Mouse (Mus musculus) hindbrain, embryonic 10.5 days (tissue): ENCODE results near the gene Hes1. TPM values are rescaled to one million over a fixed set of nuclear protein-coding genes. Genes with fewer than 3 reads are reported as not detected.

Source experiments
- DNase-seq: peaks from one replicate; pipeline ENCODE4 v3.0.0-alpha.2; 2017; ENCODE audit warnings: low spot score
- H3K27ac ChIP-seq: fragments of 300-500 bp; sonication (generic); 2 replicates; pipeline ENCODE4 v1.5.1; 2016; ENCODE audit warnings: mild to moderate bottlenecking, moderate library complexity
- H3K27me3 ChIP-seq: fragments of 300-500 bp; sonication (generic); 2 replicates; pipeline ENCODE4 v1.6.1; 2016; ENCODE audit warnings: mild to moderate bottlenecking; ENCODE audit not compliant: poor library complexity, insufficient read depth, severe bottlenecking
- H3K36me3 ChIP-seq: fragments of 300-500 bp; sonication (generic); 2 replicates; pipeline ENCODE4 v1.6.1; 2016; ENCODE audit warnings: mild to moderate bottlenecking, moderate library complexity
- H3K4me1 ChIP-seq: fragments of 300-500 bp; sonication (generic); replicated peaks from 2 replicates; pipeline ENCODE4 v1.6.1; 2016; ENCODE audit warnings: mild to moderate bottlenecking
- H3K4me3 ChIP-seq: fragments of 300-500 bp; sonication (generic); 2 replicates; pipeline ENCODE4 v1.5.1; 2016; ENCODE audit warnings: mild to moderate bottlenecking, moderate library complexity
- H3K9me3 ChIP-seq: fragments of 300-500 bp; sonication (generic); 2 replicates; pipeline ENCODE4 v1.6.1; 2016; ENCODE audit warnings: mild to moderate bottlenecking, moderate library complexity
- WGBS: fragments of 180-500 bp; shearing (Covaris S2); methylation state at CpG from one replicate; pipeline ENCODE4 v1.1.7; 2016; 5-methylcytosine and 5-hydroxymethylcytosine counted together
- polyA plus RNA-seq: library from polyadenylated mRNA; unstranded; fragments of >200 nt; fragmentation: Nextera tagmentation; extraction: Ambion mirVana; gene quantifications from 2 replicates; pipeline ENCODE4 v1.2.1, GENCODE M21; 2016

Hes1 gene
- polyA plus RNA-seq, 1 experiment from 2014 or later = 31.9 TPM

DNA sequence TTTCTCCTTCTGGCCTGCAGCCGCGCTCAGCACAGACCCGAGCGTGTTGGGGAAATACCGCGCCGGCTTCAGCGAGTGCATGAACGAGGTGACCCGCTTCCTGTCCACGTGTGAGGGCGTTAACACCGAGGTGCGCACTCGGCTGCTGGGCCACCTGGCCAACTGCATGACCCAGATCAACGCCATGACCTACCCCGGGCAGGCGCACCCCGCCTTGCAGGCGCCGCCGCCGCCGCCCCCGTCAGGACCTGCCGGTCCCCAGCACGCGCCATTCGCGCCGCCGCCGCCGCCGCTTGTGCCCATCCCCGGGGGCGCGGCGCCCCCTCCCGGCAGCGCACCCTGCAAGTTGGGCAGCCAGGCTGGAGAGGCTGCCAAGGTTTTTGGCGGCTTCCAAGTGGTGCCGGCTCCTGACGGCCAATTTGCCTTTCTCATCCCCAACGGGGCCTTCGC is 2.7 kb downstream of the Hes1 start:
- under 1% methylated on average over 46 of the region's 46 CpGs for WGBS
- peak; percentile 85 for DNase-seq
- H3K4me1 ChIP-seq = peaks cover 82% of the 10 kb centered on the region
- H3K4me3 ChIP-seq = peak overlapping the region; percentile 77
- H3K9me3 ChIP-seq = no peaks in the 10 kb centered on the region
- 0 out of 2 replicates have a peak, but pooled peaks cover 6% of the 10 kb centered on the region for H3K36me3 ChIP-seq
- H3K27me3 ChIP-seq = peaks cover 54% of the 10 kb centered on the region
- peak overlapping the region; percentile 91 for H3K27ac ChIP-seq

GRCm38 (mm10) chr16:30068041-30069020 is 4.1 kb downstream of the Hes1 start:
- Histone ChIP-seq H3K27me3 (peaks cover 58% of the 10 kb centered on the region), H3K4me1 (peaks cover 68% of the 10 kb centered on the region), H3K27ac (peak overlapping the region; percentile 51), H3K9me3 (no peaks in the 10 kb centered on the region), H3K4me3 (peak overlapping the region; percentile 77), H3K36me3 (0 out of 2 replicates have a peak, but pooled peaks cover 6% of the 10 kb centered on the region)
- WGBS = under 1% methylated on average over 36 of the region's 36 CpGs
- DNase-seq = peak; percentile 79

DNA sequence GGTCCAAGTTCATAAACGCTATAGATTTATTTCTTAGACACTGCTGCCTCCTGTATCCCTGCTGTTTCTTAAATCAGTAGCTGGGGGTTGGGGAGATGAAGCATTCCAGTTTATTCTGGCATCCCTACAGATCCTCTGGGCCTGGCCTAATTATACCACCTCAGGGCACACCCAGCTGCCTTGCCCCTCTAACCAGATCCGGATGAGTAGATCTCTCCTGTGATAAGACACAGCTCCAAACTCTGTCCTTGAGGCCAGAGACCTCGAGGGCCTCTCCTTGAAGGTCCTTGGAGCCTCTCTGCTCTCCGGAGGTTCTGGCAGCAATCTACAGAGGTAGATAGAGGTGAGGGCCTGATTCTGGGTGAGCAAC is 5.4 kb downstream of the Hes1 start:
- Histone ChIP-seq H3K36me3 (0 out of 2 replicates have a peak, but pooled peaks cover 6% of the 10 kb centered on the region), H3K9me3 (no peaks in the 10 kb centered on the region), H3K4me1 (peaks cover 56% of the 10 kb centered on the region), H3K4me3 (peak overlapping the region; percentile 58), H3K27me3 (peaks cover 70% of the 10 kb centered on the region), H3K27ac (peak overlapping the region; percentile 90)
- DNase-seq = no peak
- 4% methylated on average over 4 of the region's 4 CpGs for WGBS

DNA sequence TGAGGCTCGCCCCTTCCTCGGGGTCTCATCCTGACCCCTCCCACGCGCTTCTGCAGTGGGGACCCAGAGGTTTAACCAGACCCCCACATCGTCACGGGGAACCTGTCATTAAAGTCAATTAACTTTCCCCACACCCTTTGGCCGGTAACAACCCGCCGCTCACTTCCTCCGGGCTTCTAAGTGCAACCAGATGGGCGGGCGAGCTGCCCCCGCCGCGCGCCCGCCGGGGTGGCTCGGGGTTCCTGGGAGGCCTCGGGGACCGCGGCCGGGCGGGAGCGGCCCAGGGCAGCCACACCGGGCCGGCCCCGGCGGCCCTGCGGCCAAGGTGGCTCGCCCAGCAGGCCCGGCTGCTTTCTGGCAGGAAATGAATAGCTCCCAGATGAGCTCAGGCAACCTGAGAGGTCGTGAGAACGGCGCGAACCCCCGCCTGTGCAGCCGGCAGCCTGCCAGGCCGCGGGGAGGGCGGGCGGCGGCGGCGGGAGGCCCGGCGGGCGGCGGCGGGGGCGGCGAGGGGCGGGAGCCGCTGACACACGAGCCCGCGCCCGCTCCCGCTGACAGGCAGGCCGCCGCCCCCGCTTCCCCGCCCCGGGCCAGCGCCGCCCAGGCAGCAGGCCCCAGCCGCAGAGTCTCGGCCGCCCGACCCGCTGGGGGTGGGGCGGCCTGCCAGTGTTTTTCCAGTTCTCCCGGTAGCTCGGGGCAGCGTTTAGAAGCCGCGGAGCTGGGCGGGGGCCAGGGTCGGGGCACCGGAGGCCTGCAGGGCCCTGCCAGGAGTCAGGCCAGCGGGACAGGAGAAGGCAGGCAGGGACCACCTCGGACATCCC is 6.0 kb downstream of the Hes1 start:
- H3K27me3 ChIP-seq = peaks cover 76% of the 10 kb centered on the region

DNA sequence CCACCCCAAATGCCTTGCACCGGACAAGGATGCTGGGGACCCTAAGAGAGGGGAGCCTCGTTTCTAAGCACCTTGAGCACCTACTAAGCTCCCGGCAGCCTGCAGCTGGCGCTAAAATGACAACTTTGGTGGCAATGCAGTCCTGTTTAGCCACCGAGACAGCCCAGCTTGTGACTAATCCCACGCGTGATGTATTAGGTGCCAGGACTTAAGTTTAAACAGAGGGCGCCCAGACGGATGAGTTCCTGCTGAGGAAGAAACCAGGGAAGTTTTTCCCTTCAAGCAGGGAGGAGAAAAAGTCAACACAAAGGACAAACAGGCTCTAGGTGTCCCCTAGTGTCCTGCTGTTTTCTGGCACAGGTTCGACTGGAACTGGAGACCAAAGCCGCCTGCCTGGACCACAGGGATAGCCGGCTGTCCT is 6.6 kb downstream of the Hes1 start:
- no peaks in the 10 kb centered on the region for H3K9me3 ChIP-seq
- H3K4me3 ChIP-seq = peak overlapping the region; percentile 58
- 1% methylated on average over 12 of the region's 12 CpGs for WGBS
- peak overlapping the region; percentile 90 for H3K27ac ChIP-seq
- peaks cover 80% of the 10 kb centered on the region for H3K27me3 ChIP-seq
- 0 out of 2 replicates have a peak, but pooled peaks cover 6% of the 10 kb centered on the region for H3K36me3 ChIP-seq
- peaks cover 49% of the 10 kb centered on the region for H3K4me1 ChIP-seq
- no peak for DNase-seq

More for the DNA sequence above, 6.0 kb downstream of the Hes1 start:
- no peaks in the 10 kb centered on the region for H3K9me3 ChIP-seq
- H3K4me1 ChIP-seq = peaks cover 50% of the 10 kb centered on the region
- H3K27ac ChIP-seq = peak overlapping the region; percentile 90
- WGBS = under 1% methylated on average over 79 of the region's 82 CpGs
- 0 out of 2 replicates have a peak, but pooled peaks cover 6% of the 10 kb centered on the region for H3K36me3 ChIP-seq
- peak overlapping the region; percentile 58 for H3K4me3 ChIP-seq
- peak; percentile 79 for DNase-seq

DNA sequence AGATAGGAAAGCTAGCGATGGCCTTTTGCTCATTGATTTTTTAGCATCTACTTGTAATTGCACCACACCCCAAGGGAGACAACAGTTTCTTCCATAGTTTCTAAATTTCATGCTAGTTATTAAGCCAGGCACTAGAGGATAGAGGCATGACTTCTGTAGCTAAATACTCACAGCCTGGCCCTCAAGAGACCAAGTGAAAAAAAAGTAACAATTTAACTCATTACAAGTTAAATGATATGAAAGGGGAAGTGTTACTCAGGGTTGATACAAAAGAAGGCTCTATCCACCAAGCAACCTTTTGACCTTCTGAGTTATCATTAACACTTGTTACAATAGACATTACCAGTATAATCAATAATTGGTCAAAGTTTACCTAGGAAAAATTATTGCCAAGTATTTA is 9.1 kb downstream of the Hes1 start:
- no peaks in the 10 kb centered on the region for H3K9me3 ChIP-seq
- no peak overlapping the region for H3K4me3 ChIP-seq
- no peak for DNase-seq
- no peaks in the 10 kb centered on the region for H3K36me3 ChIP-seq
- H3K4me1 ChIP-seq = peaks cover 26% of the 10 kb centered on the region
- no peak overlapping the region for H3K27ac ChIP-seq
- WGBS = 94% methylated on average over 1 of the region's 1 CpGs
- H3K27me3 ChIP-seq = peaks cover 87% of the 10 kb centered on the region

GRCm38 (mm10) chr16:30081498-30081897 is 17.3 kb downstream of the Hes1 start:
- no peaks in the 10 kb centered on the region for H3K9me3 ChIP-seq
- H3K4me1 ChIP-seq = 0 out of 2 replicates have a peak, but pooled peaks cover 4% of the 10 kb centered on the region
- peaks cover 73% of the 10 kb centered on the region for H3K27me3 ChIP-seq
- H3K27ac ChIP-seq = no peak overlapping the region
- H3K4me3 ChIP-seq = no peak overlapping the region
- no peaks in the 10 kb centered on the region for H3K36me3 ChIP-seq
- DNase-seq = no peak
- 66% methylated on average over 4 of the region's 4 CpGs for WGBS

DNA sequence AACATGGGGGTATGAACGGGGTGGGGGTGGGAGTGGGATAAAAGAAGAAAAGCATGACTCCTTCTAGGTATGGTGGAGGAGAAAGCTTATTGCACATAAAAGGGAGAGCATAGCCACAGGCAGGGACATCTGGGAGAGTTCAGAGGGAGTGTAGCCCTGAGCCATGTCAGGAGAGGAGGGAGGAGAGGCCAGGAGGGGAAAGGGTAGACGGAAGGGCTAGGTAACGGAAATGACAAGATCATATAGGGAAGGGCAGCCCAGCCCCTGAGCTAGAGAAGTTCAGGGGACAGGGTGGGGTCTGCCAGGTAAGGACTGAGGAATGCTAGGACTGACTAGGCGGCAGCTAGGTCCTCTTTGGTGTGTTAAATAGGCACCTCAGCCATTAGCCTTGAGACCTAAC is 17.8 kb downstream of the Hes1 start:
- Histone ChIP-seq H3K27ac (no peak overlapping the region), H3K9me3 (no peaks in the 10 kb centered on the region), H3K4me3 (no peak overlapping the region), H3K4me1 (0 out of 2 replicates have a peak, but pooled peaks cover 4% of the 10 kb centered on the region), H3K27me3 (peaks cover 73% of the 10 kb centered on the region), H3K36me3 (no peaks in the 10 kb centered on the region)
- WGBS = 80% methylated on average over 4 of the region's 4 CpGs
- no peak for DNase-seq

DNA sequence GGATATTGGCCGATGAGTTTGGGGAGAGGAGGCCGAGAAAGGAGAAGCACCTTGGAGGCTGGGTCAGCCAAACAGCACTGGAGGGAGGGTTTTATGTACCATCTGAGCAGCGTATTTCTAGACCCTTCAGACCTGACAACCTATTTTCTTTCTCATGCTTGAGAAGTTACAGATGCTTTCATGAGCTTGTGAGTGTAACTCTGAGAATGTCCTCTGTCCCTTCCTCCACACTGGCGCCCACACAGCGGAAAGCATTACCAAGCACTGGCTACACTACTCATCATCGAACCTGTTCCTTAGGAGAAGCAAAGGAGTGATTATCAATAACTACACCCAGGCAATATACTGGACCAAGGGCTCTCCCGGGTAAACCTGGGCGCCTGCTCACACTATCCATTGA is 18.8 kb downstream of the Hes1 start:
- H3K4me3 ChIP-seq = no peak overlapping the region
- no peaks in the 10 kb centered on the region for H3K9me3 ChIP-seq
- DNase-seq = no peak
- H3K27me3 ChIP-seq = peaks cover 79% of the 10 kb centered on the region
- 0 out of 2 replicates have a peak, but pooled peaks cover 4% of the 10 kb centered on the region for H3K4me1 ChIP-seq
- H3K27ac ChIP-seq = no peak overlapping the region
- H3K36me3 ChIP-seq = no peaks in the 10 kb centered on the region
- WGBS = 96% methylated on average over 8 of the region's 8 CpGs

DNA sequence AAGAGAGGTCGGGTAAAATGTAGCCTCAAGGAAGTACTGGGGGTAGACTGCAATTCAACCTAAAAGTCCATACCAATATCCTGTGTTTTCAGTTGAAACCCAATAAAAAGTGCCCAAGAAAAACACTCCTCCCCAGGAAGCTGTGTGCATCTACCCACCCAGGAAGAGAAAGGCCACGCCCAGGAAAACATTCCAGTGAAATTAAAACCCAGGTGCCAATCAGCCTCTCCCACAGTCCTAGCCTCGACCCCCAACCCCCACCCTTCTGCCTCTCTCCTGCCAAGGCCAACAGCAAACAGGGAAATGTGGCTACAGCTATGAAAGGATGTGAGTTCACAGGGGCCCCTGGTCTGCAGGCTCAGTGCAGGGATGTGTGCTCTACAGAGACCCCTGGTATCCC is 19.4 kb downstream of the Hes1 start:
- Histone ChIP-seq H3K36me3 (no peaks in the 10 kb centered on the region), H3K9me3 (no peaks in the 10 kb centered on the region), H3K27ac (no peak overlapping the region), H3K27me3 (peaks cover 79% of the 10 kb centered on the region), H3K4me1 (0 out of 2 replicates have a peak, but pooled peaks cover 4% of the 10 kb centered on the region), H3K4me3 (no peak overlapping the region)
- no peak for DNase-seq
- 67% methylated on average over 3 of the region's 3 CpGs for WGBS

DNA sequence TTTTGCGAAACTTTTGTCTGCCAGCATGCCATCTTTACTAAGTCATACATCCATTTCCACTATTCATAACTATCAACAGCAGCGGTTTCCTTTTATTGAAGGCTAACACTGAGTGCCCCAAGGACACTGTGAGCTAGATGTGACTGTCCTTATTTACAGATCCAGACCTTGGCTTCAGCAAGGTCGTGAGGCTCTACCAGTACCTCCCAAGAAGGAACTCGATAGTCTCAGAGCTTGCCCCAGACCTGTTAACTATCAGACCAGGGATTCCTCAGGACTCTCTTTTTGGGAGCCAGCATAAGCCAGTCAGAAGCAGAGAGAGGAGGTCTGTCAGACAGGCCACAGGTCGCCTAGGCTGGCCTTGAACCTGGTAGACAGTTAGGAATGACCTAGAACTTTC is 24.5 kb downstream of the Hes1 start:
- no peak overlapping the region for H3K27ac ChIP-seq
- no peak for DNase-seq
- H3K4me1 ChIP-seq = 0 out of 2 replicates have a peak, but pooled peaks cover 3% of the 10 kb centered on the region
- H3K27me3 ChIP-seq = peaks cover 79% of the 10 kb centered on the region
- no peaks in the 10 kb centered on the region for H3K9me3 ChIP-seq
- H3K4me3 ChIP-seq = no peak overlapping the region
- H3K36me3 ChIP-seq = no peaks in the 10 kb centered on the region
- WGBS = 87% methylated on average over 5 of the region's 5 CpGs

DNA sequence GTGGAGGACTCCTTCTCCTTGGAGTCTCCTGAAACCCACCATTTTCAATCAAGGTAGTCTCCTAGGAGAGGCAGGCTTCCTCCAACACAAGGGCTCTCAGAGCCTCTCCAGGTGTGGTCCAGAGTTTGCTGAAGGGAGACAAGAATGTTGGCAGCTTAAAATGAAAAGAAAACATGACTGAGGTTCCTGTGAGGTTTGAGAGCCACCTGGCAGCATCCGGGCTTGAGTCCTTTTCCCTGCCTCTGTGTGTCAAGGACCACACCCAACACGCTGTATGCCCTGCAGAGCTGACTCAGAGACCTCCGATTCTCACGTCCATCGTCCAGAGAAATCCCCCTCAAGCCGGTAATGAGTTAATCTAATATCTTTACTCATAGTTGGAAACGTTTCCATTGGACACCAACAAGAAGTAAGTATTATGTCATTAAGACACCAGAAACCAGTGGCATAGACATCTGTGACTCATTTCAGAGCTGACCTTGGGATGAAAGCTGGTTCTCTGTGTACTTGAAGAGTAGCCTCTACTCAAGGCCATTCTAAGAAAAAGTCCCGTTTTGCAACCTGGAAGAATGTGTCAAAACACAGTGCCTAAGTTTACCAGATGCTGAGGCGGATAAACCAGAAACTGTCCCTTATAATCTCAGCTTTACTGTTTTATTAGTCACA is 26.1 kb downstream of the Hes1 start:
- 85% methylated on average over 9 of the region's 9 CpGs for WGBS
- H3K9me3 ChIP-seq = no peaks in the 10 kb centered on the region
- H3K27ac ChIP-seq = no peak overlapping the region
- peaks cover 88% of the 10 kb centered on the region for H3K27me3 ChIP-seq
- H3K4me3 ChIP-seq = no peak overlapping the region
- H3K4me1 ChIP-seq = no peaks in the 10 kb centered on the region
- no peaks in the 10 kb centered on the region for H3K36me3 ChIP-seq
- DNase-seq = no peak
